Mouse (Mus musculus) hindbrain, postnatal 0 days (tissue): ENCODE data around the gene Rtl1. TPM values are rescaled to one million over a fixed set of nuclear protein-coding genes. Genes with fewer than 3 reads are reported as not detected.

Source experiments
- ATAC-seq: fragments of 200-750 bp; cut with Nextera tagmentation; 2 replicates; pipeline ENCODE4 v1.8.0; 2017; ENCODE audit warnings: mild to moderate bottlenecking, moderate TSS enrichment, moderate library complexity
- DNase-seq: peaks from one replicate; pipeline ENCODE4 v3.0.0-alpha.2; 2015; ENCODE audit warnings: low spot score
- H3K27ac ChIP-seq: fragments of 300-500 bp; sonication (generic); 2 replicates; pipeline ENCODE4 v1.5.1; 2014; ENCODE audit warnings: mild to moderate bottlenecking
- H3K27me3 ChIP-seq: fragments of 300-500 bp; sonication (generic); 2 replicates; pipeline ENCODE4 v1.6.1; 2014; ENCODE audit warnings: low read length, mixed read lengths; ENCODE audit not compliant: insufficient read depth
- H3K36me3 ChIP-seq: fragments of 300-500 bp; sonication (generic); 2 replicates; pipeline ENCODE4 v1.6.1; 2014; ENCODE audit warnings: low read length, mixed read lengths; ENCODE audit not compliant: insufficient read depth
- H3K4me1 ChIP-seq: fragments of 300-500 bp; sonication (generic); 2 replicates; pipeline ENCODE4 v1.6.1; 2014; ENCODE audit warnings: antibody characterized with exemption, low read length, mixed read lengths; ENCODE audit not compliant: insufficient read depth
- H3K4me2 ChIP-seq: fragments of 300-500 bp; sonication (generic); 2 replicates; pipeline ENCODE4 v1.6.1; 2014; ENCODE audit warnings: low read depth, mild to moderate bottlenecking, low read length, moderate library complexity, mixed read lengths
- H3K4me3 ChIP-seq: fragments of 300-500 bp; sonication (generic); 2 replicates; pipeline ENCODE4 v1.5.1; 2014; ENCODE audit warnings: low read length
- H3K9ac ChIP-seq: fragments of 300-500 bp; sonication (generic); replicated peaks from 2 replicates; pipeline ENCODE4 v1.6.1; 2014; ENCODE audit warnings: mild to moderate bottlenecking, low read length, moderate library complexity, mixed read lengths
- H3K9me3 ChIP-seq: fragments of 300-500 bp; sonication (generic); 2 replicates; pipeline ENCODE4 v1.6.1; 2016; ENCODE audit warnings: low read length, mixed read lengths
- CTCF ChIP-seq: IDR thresholded peaks from 2 replicates; pipeline ENCODE4 v1.5.1; 2016; ENCODE audit warnings: antibody characterized with exemption, control low read depth, low read depth
- WGBS: fragments of 180-500 bp; shearing (Covaris S2); extraction: QIAGEN DNeasy Blood & Tissue Kit; methylation state at CpG from one replicate; pipeline ENCODE4 v1.1.7; 2014; 5-methylcytosine and 5-hydroxymethylcytosine counted together
- polyA plus RNA-seq: library from polyadenylated mRNA; unstranded; fragments of >200 nt; fragmentation: Nextera tagmentation; extraction: Ambion mirVana; gene quantifications from 2 replicates; pipeline ENCODE4 v1.2.1, GENCODE M21; 2015
- total RNA-seq: library from RNA; depleted of rRNA; stranded (reverse); fragments of >200 nt; gene quantifications from 2 replicates; pipeline ENCODE4 v1.2.3, GENCODE M21; 2014; rRNA removed

Rtl1 gene
- 1.4 and 1.9 TPM in 2 replicates for total RNA-seq
- polyA plus RNA-seq = 0.81 and 1.3 TPM in 2 replicates

DNA sequence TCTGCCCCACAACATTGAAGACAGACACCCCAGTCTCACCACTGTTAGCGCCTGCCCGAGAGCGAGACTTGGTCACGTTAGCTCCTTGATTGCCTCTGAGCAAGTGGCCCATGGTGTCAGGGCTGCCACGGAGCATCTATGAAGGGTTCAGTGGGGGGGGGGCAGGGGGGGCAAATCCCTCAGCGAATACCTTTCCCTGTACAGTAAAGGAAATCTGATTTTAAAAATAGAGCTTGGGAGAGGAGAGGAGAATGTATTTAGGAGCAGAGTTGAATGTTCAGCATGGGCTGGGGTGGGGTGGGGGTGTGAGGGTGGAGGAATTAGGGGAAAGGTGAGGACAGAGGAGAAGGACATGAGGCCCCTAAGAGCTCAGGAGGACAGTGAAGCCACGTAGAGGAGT is at the start of gene Rtl1:
Gene Rtl1, minus strand, starts transcription at position 101 of the 400 bp plus-strand sequence.
- ATAC-seq (no peak), DNase-seq (no peak)
- Histone ChIP-seq H3K36me3 (no peaks in the 10 kb centered on the region), H3K4me2 (no peak within 1 kb of the TSS), H3K4me3 (no peak within 1 kb of the TSS), H3K27ac (no peak within 1 kb of the TSS), H3K9ac (no peak within 1 kb of the TSS), H3K4me1 (0 out of 2 replicates have a peak, but pooled peaks cover 3% of the 10 kb centered on the region), H3K27me3 (no peaks in the 10 kb centered on the region), H3K9me3 (no peaks in the 10 kb centered on the region)
- WGBS = 88% methylated on average over 7 of the region's 7 CpGs
- no peak for TF ChIP-seq CTCF

- no peak for DNase-seq
- no peak for ATAC-seq
- 9% methylated on average over 3 of the region's 3 CpGs for WGBS
- Histone ChIP-seq H3K27ac (no peak overlapping the region), H3K4me3 (no peak overlapping the region), H3K4me1 (no peaks in the 10 kb centered on the region), H3K9ac (no peak overlapping the region), H3K36me3 (no peaks in the 10 kb centered on the region), H3K9me3 (no peaks in the 10 kb centered on the region), H3K4me2 (no peak overlapping the region), H3K27me3 (no peaks in the 10 kb centered on the region)
- no peak for TF ChIP-seq CTCF
Measured at GRCm38 (mm10) chr12:109640560-109641167, 40.5 kb upstream of the Rtl1 start.

DNA sequence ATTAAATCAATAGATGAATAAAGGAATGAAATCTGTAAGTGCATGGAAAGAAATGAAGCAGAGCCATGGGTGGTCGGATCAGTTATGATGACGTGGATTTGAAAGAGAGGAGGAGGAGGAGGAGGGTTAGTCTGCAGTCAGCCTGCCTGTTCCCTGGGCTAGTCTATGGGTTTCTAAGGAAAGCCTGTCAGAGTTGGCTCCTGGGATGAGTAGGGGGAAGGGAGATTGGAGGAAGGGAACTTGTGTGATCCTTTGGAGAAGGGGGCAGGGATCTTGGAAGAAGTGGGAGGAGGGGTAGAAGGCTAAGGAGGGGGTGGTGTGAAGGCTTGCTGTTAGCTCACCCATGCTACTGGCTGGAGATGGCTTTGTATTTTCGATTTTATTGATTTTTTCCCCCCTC is 31.9 kb upstream of the Rtl1 start:
- ATAC-seq = no peak
- H3K4me1 ChIP-seq = no peaks in the 10 kb centered on the region
- 21% methylated on average over 3 of the region's 3 CpGs for WGBS

DNA sequence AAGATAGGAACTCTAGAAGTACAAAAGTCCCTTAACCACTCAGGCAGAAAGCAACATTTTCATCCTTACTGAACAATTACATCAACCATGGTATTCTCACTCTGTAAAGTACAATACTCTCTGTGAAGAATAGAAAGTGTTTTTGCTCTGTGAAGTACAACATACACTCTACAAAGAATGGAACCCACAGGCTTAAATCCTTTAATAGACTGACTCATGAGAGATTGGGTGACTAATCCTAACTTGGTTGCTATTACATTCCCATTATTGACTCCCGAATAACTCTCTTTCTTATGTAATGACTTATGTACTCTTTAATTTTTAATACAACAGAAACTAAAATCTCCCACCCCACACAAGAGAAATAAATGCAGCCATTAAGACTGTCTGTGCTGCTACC is 28.8 kb upstream of the Rtl1 start:
- no peaks in the 10 kb centered on the region for H3K9me3 ChIP-seq
- no peaks in the 10 kb centered on the region for H3K36me3 ChIP-seq
- H3K27ac ChIP-seq = no peak overlapping the region
- TF ChIP-seq CTCF = no peak
- no peak for DNase-seq
- no peak for ATAC-seq
- no peak overlapping the region for H3K9ac ChIP-seq
- no peaks in the 10 kb centered on the region for H3K4me1 ChIP-seq
- 85% methylated on average over 1 of the region's 1 CpGs for WGBS
- no peaks in the 10 kb centered on the region for H3K27me3 ChIP-seq
- no peak overlapping the region for H3K4me3 ChIP-seq
- no peak overlapping the region for H3K4me2 ChIP-seq

More for the DNA sequence above, 31.9 kb upstream of the Rtl1 start:
- Histone ChIP-seq H3K9ac (no peak overlapping the region), H3K4me2 (no peak overlapping the region), H3K4me3 (no peak overlapping the region), H3K9me3 (no peaks in the 10 kb centered on the region), H3K27me3 (no peaks in the 10 kb centered on the region), H3K36me3 (no peaks in the 10 kb centered on the region), H3K27ac (no peak overlapping the region)
- no peak for DNase-seq
- no peak for TF ChIP-seq CTCF

- Histone ChIP-seq H3K4me3 (no peak overlapping the region), H3K27me3 (no peaks in the 10 kb centered on the region), H3K27ac (no peak overlapping the region), H3K4me2 (no peak overlapping the region), H3K36me3 (no peaks in the 10 kb centered on the region), H3K9me3 (no peaks in the 10 kb centered on the region), H3K9ac (no peak overlapping the region), H3K4me1 (no peaks in the 10 kb centered on the region)
- WGBS = 89% methylated on average over 5 of the region's 5 CpGs
- no peak for TF ChIP-seq CTCF
- ATAC-seq (no peak), DNase-seq (no peak)
Measured at GRCm38 (mm10) chr12:109626910-109627309, 26.8 kb upstream of the Rtl1 start.

- H3K4me1 ChIP-seq = no peaks in the 10 kb centered on the region
- H3K9ac ChIP-seq = no peak overlapping the region
- H3K27ac ChIP-seq = no peak overlapping the region
- DNase-seq = no peak
- H3K9me3 ChIP-seq = no peaks in the 10 kb centered on the region
- no peak overlapping the region for H3K4me2 ChIP-seq
- no peak for TF ChIP-seq CTCF
- H3K36me3 ChIP-seq = peaks cover 4% of the 10 kb centered on the region; the same call in 1 of the 2 replicates
- 54% methylated on average over 3 of the region's 3 CpGs for WGBS
- no peak for ATAC-seq
- H3K4me3 ChIP-seq = no peak overlapping the region
- H3K27me3 ChIP-seq = no peaks in the 10 kb centered on the region
Measured at GRCm38 (mm10) chr12:109620196-109620595, 20.1 kb upstream of the Rtl1 start.

DNA sequence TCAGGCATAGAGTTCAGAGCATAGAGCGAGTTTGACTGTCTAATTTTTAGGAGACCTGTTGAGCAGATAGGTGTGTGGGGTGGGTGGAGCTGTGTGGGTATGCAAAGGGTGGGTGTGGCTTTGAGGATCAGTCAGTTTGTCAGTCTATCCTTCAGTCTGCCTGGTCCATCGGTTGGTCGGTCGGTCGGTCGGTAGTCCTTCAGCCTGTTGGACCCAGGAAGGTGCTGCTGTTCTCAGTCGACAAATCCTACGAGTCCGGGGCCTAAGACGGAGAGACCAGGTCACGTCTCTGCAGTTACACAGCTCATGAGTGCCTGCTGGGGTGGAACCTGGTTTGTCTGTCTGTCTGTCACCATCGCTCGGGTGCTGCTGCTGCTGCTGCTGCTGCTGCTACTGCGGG is 17.9 kb upstream of the Rtl1 start:
- WGBS = 76% methylated on average over 14 of the region's 14 CpGs
- H3K9ac ChIP-seq = no peak overlapping the region
- TF ChIP-seq CTCF = no peak
- no peaks in the 10 kb centered on the region for H3K4me1 ChIP-seq
- H3K4me3 ChIP-seq = no peak overlapping the region
- no peaks in the 10 kb centered on the region for H3K9me3 ChIP-seq
- H3K36me3 ChIP-seq = peaks cover 9% of the 10 kb centered on the region; the same call in 1 of the 2 replicates
- H3K27me3 ChIP-seq = no peaks in the 10 kb centered on the region
- no peak for ATAC-seq
- H3K4me2 ChIP-seq = no peak overlapping the region
- no peak for DNase-seq
- H3K27ac ChIP-seq = no peak overlapping the region
